Mouse (Mus musculus) liver, adult (tissue): ENCODE measurements at regions not wholly inside any gene's neighbourhood (a gene's known extent, or its start where the extent isn't known, plus 50 kb on each side); places are given as distances from the start of the nearest gene placed in this dataset.

Experiments used
- GATA4 ChIP-seq: IDR thresholded peaks from 2 replicates; pipeline ENCODE4 v1.6.1; 2014; ENCODE audit warnings: mild to moderate bottlenecking, low read length; ENCODE audit not compliant: insufficient replicate concordance

GRCm38 (mm10) chr4:95144440-95144839, 92.4 kb upstream of the Jun start:
- TF ChIP-seq GATA4: no peak

DNA sequence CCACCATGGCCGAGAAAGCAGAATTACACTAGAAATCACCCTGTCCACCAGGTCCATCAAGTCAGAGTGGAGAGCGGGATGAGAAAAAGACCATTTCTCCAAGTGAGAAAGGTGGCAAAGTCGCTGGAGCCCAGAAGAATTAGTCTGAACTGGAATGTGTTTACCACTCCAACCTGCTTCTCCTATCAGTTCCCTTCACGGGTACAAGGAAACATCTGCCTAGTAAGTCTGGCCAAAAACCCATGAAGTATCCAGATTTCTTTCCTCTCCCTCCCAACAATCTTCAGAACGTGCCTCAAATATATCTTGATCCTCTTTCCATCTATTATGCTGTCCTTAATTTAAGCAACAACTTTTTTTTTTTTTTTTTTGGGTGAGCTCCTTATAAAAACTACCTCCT, 94.2 kb upstream of the Jun start:
- TF ChIP-seq GATA4: no peak

- TF ChIP-seq GATA4: no peak
These were observed 96.6 kb upstream of the Jun start for GRCm38 (mm10) chr4:95148665-95149064.

DNA sequence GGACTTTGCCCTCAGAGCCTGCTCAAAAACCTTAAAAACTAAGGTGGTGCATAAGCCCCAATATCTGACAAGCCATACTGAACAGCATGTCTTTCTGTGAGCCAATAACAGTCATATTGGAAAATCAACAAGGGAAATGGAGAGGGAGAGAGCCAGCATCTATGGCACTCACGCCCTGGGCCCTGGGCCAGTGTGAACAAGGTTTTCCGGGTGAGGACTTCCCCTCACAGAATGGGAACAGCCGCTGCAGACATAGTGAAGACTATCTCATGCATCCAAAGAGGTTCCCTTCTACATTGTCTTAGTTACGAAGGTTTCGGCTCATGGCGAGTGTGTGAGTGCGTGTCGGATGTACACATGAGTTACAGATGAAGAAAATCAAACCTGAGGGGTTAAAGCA, 99.7 kb upstream of the Jun start:
- TF ChIP-seq GATA4: no peak

- no peak for TF ChIP-seq GATA4
These were observed 100.6 kb upstream of the Jun start for GRCm38 (mm10) chr4:95152431-95153115.

DNA sequence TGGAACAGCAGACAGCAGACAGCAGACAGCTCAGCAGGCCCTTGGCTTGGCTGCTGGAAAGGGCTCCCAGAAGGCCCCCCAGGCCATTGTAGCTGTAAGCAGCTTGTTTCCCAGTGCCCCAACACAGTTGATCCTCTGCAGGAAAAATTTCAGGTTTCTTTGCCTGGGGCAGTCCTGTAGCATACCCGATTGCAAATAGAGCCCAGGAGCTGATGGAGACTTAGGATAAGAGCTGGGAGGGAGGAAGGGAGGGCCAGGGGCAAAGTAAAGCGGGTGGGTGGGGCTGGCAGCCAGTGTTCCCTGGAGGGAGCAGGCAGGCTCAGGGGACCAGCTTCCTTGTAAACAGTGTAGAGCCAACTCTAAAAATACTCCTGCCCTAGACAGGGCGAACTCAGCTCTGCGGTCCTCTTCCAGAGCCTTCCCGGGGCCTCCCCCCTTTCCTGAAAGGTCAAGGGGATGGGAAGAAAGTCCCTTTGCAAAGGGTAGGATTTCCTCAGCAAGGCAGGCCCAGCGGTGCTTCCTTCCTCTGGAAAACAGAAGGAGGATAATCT, 101.8 kb upstream of the Jun start:
- peak; percentile 63; the same call in 1 of the 2 replicates for TF ChIP-seq GATA4

GRCm38 (mm10) chr4:95154377-95154776, 102.4 kb upstream of the Jun start:
- TF ChIP-seq GATA4: no peak

DNA sequence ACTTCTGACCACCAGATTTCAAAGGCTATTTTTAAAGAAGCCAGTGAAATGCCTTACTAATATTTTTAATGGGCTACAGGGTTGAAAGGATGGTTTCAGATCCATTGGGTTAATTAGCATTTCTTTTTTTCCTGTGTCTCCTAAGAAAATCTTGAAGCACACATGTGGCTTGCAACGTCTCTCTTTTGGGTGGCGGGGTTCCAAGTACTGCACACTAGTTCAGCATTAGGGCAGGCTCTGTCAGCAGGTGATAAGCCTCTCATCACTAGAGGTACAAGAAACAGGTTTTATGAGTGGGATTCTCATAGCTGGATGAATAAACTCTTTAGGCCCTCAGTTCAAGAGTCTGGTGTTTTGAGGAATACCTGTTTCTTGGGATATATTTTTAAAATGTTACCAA, 103.2 kb upstream of the Jun start:
- TF ChIP-seq GATA4: no peak

DNA sequence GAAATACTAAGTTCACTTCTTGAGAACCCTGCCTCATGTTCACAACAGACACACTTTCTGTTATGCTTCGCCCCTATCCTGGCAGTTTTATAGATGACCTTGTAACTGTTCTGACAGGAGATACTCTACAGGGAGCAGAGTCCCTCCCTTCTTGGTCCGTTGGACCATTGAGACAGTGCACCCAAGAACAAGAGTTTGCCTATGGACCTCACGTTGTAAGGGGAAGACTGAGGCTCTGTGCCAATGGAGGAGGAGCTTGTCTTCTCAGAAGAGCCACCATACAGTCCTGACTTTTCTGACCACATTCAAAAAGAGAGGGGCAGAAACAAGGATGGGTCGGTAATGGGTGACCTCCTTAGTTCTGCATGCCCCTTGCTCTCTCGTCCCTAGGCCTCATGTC, 103.8 kb upstream of the Jun start:
- no peak for TF ChIP-seq GATA4

DNA sequence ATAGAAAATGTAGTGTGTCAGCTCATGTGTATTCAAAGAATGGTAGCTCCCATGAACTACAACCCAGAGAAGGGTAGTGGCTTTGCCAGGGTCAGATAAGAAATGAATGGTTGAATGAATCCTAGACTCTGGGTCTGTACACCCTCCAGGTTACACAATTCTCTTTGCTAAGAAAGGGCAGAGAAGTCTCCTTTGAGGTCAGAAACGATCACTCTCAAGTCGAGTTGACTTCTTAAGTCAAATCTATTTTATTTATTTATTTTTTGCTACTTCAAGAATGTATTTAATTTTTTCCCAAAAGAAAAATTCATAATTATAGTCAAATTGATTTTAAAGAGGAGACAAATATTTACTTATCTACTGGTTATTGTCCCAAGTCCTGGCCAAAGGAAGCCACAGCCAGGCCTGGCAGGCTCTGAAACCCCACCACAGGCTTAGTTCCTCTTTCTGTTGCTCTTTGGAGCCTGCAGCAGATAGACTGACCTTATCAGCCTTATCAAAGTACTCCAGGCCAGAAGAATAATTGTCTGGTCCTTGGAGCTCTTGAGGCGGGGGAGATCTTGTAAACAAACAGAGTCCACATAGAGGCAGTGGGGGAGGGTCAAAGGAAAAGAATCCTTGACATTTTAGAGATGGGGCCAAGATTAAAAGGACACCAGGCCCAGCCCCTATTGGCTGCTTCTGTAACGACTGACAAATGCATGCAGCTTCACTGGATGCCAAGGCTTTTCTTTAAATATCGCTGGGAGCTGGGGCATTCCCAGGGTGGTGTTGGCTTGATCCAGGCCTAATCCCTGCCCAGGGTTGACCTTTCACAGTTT, 104.6 kb upstream of the Jun start:
- peak; percentile 85; the same call in 1 of the 2 replicates for TF ChIP-seq GATA4

- no peak for TF ChIP-seq GATA4
These were observed 105.8 kb upstream of the Jun start for GRCm38 (mm10) chr4:95157653-95158430.

DNA sequence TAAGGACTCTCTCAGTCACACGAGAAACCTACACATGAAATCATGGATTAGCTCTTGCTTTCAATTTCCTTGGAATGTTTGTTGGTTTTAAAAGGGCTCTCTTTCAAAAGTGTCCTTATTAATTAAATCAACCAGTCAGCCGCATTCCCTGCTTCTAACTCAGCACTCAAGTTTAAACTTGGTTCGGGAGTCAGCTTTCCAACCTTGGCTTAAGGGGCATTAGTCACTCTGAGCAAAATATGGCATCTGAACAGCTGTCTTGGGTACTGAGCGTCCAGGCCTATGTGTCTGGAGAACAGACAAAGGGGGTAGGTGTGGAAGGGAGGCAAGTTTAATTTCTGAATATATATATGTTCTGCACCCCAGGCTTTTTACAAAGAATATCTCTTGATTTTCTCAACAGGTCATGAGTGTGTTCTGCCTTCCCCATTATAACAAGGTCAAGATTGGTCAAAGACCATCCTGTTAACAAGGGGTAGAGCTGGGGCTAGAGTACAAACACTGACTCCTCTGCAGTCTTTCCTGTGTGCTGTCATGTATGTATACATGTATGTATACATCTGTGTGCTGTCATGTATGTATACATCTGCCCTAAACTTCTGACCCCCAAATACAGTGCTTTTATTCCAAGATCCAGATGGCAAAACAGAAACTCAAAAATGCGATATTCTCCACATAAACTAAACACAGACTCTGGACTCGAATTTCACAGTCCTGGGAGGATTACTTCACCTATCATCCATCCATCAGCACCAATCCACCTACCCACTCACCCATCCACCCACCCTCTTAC, 106.8 kb upstream of the Jun start:
- no peak for TF ChIP-seq GATA4

- TF ChIP-seq GATA4: no peak
These were observed 107.8 kb upstream of the Jun start for GRCm38 (mm10) chr4:95159821-95160220.

GRCm38 (mm10) chr4:95160465-95160864, 108.4 kb upstream of the Jun start:
- TF ChIP-seq GATA4: no peak

GRCm38 (mm10) chr4:95160912-95161669, 109.1 kb upstream of the Jun start:
- peak; percentile 98; the same call in 1 of the 2 replicates for TF ChIP-seq GATA4

- no peak for TF ChIP-seq GATA4
These were observed 109.6 kb upstream of the Jun start for GRCm38 (mm10) chr4:95161670-95162020.
